Mouse (Mus musculus): ENCODE measurements around the gene Prss36. TPM values are rescaled to one million over a fixed set of nuclear protein-coding genes. Genes with fewer than 3 reads are reported as not detected.
A peak's percentile ranks its signal among the peaks of the same experiment; 100 is the strongest.

Prss36 gene
- polyA plus RNA-seq, 1 experiment from 2014 or later: 8.2 TPM

DNA sequence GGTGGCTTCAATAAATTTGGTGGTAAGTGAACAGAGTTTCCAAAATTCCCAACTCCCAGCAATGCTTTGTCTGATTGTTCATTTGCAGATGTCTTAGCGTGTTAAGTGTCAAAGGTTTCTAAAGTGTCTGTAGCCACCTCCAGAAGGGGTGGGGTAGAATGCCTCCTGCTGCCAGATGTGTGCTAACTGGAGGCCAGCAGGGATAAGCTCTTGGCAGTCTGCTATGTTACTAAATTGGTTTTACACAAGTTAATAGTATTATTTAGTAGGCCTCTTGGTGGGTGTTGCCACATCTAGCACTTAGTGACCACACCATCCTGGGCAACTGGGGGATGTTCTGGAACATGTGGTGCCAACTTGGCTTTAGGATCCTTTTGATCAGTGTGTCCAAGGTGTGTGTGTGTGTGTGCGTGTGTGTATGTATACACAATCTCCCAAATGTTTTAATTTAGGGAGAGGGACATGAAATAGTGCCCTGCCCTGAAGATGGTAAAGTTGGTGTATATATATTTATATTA lies 27.9 kb upstream of the Prss36 start:
- H3K36me3 ChIP-seq (ENCODE audit: control insufficient read depth, insufficient read depth, low read length): peaks cover 96% of the 10 kb centered on the region
- no peaks in the 10 kb centered on the region for H3K4me1 ChIP-seq (ENCODE audit: control insufficient read depth, insufficient read depth, low read length)
- no peaks in the 10 kb centered on the region for H3K9me3 ChIP-seq (ENCODE audit: control insufficient read depth, low read depth, low read length)
- no peak overlapping the region for H3K4me2 ChIP-seq (replicated peaks; ENCODE audit: low read depth, low read length)
- H3K27ac ChIP-seq (ENCODE audit: low read length): no peak overlapping the region
- WGBS: 87% methylated on average over 2 of the region's 2 CpGs
- H3K4me3 ChIP-seq (ENCODE audit: low read depth, low read length): no peak overlapping the region
- H3K27me3 ChIP-seq (ENCODE audit: control insufficient read depth, insufficient read depth, low read length): no peaks in the 10 kb centered on the region
- no peak overlapping the region for H3K9ac ChIP-seq (replicated peaks; ENCODE audit: low read depth, low read length)
- no peak for ATAC-seq (ENCODE audit: insufficient number of reproducible peaks, insufficient read depth, low FRiP score, low read depth)

DNA sequence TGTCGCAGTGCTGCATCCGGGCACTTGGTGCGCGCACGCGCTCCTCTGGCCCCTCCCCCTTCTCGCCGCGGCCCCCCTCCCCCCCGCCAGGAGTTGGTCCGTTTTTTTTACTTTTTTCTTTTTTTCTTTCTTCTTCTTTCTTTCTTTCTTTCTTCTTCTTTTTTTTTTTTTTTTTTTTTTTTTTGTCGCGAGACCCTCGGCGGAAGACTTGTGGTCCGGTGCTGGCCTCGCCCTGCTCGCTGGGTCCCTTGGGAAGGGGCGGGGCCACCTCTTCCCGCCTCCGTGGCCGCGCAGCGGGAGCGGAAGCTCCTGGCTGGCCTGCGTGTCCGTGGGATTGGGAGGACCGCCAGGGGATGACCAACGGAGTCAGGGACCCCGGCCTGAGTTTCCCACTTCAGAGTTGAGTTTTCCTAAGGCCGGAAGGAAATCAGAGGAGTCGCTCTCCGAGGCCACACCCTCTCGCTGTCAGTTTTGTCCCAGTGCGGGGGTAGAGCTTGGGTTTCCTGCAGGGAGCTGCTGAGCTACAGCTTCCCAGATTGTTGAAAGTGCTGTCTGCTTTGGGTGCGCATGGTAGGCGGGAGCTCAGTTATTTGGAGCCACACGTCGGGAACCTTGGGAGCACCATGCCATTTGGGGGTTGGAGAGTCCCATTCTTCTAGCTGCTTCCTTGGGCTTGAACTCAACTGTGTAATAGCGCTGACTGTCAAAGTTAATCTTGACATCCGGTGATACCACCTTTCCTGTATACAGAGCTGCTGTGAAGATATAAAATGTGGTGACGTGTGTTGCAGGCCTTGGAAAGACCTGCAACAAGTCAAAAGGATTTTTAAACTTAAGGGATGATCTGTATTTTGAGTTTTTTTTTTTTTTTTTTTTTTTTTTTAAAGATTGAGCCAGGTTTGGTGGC lies 21.6 kb upstream of the Prss36 start:
- Histone ChIP-seq H3K9ac (replicated peaks; ENCODE audit: low read depth, low read length) (peak overlapping the region; percentile 92), H3K4me3 (ENCODE audit: low read depth, low read length) (peak overlapping the region; percentile 96), H3K4me2 (replicated peaks; ENCODE audit: low read depth, low read length) (peak overlapping the region; percentile 84), H3K27ac (ENCODE audit: low read length) (peak overlapping the region; percentile 96), H3K4me1 (ENCODE audit: control insufficient read depth, insufficient read depth, low read length) (peaks cover 4% of the 10 kb centered on the region), H3K9me3 (ENCODE audit: control insufficient read depth, low read depth, low read length) (no peaks in the 10 kb centered on the region), H3K27me3 (ENCODE audit: control insufficient read depth, insufficient read depth, low read length) (no peaks in the 10 kb centered on the region), H3K36me3 (ENCODE audit: control insufficient read depth, insufficient read depth, low read length) (peaks cover 34% of the 10 kb centered on the region)
- under 1% methylated on average over 42 of the region's 42 CpGs for WGBS
- peak; percentile 69; the same call in 1 of the 2 replicates for ATAC-seq (ENCODE audit: insufficient number of reproducible peaks, insufficient read depth, low FRiP score, low read depth)

DNA sequence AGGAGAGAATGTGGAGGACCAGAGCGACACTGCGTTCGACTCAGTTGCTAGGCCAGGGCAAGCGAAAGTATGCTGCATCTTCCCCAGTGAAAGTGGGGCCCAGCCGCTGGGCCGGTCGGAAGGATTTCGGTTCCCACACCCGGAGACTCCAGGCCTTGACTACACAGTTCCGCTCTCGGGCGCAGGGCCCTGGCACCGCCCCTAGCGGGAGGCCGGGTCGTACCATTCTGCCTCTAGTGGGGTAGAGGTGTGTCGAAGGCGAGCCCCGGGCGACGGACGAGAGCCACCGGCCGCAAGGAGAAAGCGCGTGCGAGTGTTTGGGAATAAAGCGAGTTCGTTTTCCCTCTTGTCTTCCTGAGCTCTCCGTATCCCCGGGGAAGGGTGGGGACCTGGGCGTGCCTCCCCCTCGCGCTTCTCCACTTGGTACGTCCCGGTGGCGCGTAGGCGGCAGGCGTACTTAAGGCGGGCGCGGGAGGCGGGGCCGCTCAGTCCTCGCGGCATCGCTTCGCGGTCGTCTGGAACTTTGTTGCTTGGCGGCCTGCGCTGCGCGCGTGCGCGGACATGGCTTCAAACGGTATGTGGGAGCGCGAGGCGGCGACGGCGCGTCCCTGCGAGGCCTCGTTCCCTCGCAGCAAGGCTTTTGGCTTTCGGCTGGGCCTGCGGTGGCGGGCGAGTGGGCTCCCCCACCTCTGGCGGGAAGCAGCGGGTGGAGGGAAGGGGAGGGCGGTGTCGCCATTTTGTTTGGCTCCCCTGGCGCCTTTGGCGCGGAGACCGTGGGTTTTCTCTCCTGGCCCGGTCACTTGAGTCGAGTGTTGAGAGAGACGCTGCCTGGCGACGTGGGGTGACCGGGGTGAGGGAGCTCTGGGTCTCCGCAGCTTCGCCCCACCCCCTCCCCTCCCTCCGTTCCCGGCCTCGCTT lies 20.7 kb upstream of the Prss36 start, which contains the start of gene Fus:
Fus (plus strand) TSS at position 454 of the 918 bp plus-strand sequence.
- ATAC-seq (ENCODE audit: insufficient number of reproducible peaks, insufficient read depth, low FRiP score, low read depth): peak; percentile 94
- Histone ChIP-seq H3K27ac (ENCODE audit: low read length) (peak within 1 kb of the TSS; percentile 96), H3K4me2 (replicated peaks; ENCODE audit: low read depth, low read length) (peak within 1 kb of the TSS; percentile 84), H3K4me3 (ENCODE audit: low read depth, low read length) (peak within 1 kb of the TSS; percentile 96), H3K36me3 (ENCODE audit: control insufficient read depth, insufficient read depth, low read length) (peaks cover 24% of the 10 kb centered on the region), H3K4me1 (ENCODE audit: control insufficient read depth, insufficient read depth, low read length) (peaks cover 4% of the 10 kb centered on the region), H3K27me3 (ENCODE audit: control insufficient read depth, insufficient read depth, low read length) (no peaks in the 10 kb centered on the region), H3K9me3 (ENCODE audit: control insufficient read depth, low read depth, low read length) (no peaks in the 10 kb centered on the region), H3K9ac (replicated peaks; ENCODE audit: low read depth, low read length) (peak within 1 kb of the TSS; percentile 92)
- WGBS: under 1% methylated on average over 89 of the region's 92 CpGs

DNA sequence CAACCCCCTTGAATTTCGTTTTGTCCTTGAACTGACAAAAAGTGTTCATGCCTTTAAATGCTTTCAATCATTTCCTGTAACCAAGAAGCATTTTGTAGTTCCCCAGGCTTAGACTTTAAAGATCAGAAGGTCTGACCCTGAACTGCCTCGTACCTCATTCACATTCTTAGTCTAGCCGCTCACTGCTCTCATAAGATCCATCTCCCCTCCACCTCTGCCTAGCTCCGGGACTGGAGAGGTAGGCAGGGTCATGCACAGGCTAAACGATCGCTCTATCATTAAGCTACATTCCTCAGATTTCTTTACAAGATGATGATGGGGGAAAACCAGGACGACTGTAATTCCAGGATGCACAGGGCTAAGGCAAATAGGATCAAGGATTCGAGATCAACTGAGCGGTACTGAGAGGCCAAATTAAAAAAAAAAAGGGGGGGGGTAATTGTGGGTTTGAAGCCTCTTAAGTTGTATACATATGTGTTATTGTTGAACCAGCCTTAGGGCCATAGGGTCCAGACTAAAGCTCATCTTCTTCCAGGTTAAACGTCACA lies 19.9 kb upstream of the Prss36 start:
- Histone ChIP-seq H3K4me3 (ENCODE audit: low read depth, low read length) (peak overlapping the region; percentile 96), H3K36me3 (ENCODE audit: control insufficient read depth, insufficient read depth, low read length) (peaks cover 16% of the 10 kb centered on the region), H3K4me2 (replicated peaks; ENCODE audit: low read depth, low read length) (peak overlapping the region; percentile 49), H3K4me1 (ENCODE audit: control insufficient read depth, insufficient read depth, low read length) (peaks cover 4% of the 10 kb centered on the region), H3K9me3 (ENCODE audit: control insufficient read depth, low read depth, low read length) (no peaks in the 10 kb centered on the region), H3K27ac (ENCODE audit: low read length) (peak overlapping the region; percentile 96), H3K9ac (replicated peaks; ENCODE audit: low read depth, low read length) (peak overlapping the region; percentile 92), H3K27me3 (ENCODE audit: control insufficient read depth, insufficient read depth, low read length) (no peaks in the 10 kb centered on the region)
- ATAC-seq (ENCODE audit: insufficient number of reproducible peaks, insufficient read depth, low FRiP score, low read depth): no peak
- 4% methylated on average over 10 of the region's 10 CpGs for WGBS

DNA sequence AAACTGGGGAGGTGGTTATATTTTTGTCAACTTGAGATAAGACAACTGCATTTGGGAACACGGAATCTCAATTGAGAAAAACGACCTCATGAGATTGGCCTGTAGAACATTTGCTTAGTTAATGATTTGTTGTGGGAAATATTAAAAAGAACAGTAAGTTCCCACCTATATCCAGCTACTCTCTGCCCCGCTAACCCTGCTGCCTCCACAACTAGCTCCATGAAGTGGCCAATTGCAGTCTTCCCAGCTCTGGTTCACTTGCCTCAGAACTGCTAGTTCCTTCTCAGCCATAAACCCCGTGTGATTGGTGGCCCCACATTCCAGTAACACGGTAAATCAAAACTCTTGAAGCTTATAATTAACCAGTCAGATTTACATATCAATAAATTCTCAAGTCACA lies 12.8 kb upstream of the Prss36 start:
- no peak overlapping the region for H3K4me3 ChIP-seq (ENCODE audit: low read depth, low read length)
- 61% methylated on average over 5 of the region's 5 CpGs for WGBS
- no peak overlapping the region for H3K4me2 ChIP-seq (replicated peaks; ENCODE audit: low read depth, low read length)
- H3K27ac ChIP-seq (ENCODE audit: low read length): no peak overlapping the region
- H3K9ac ChIP-seq (replicated peaks; ENCODE audit: low read depth, low read length): no peak overlapping the region
- ATAC-seq (ENCODE audit: insufficient number of reproducible peaks, insufficient read depth, low FRiP score, low read depth): no peak
- no peaks in the 10 kb centered on the region for H3K36me3 ChIP-seq (ENCODE audit: control insufficient read depth, insufficient read depth, low read length)
- no peaks in the 10 kb centered on the region for H3K27me3 ChIP-seq (ENCODE audit: control insufficient read depth, insufficient read depth, low read length)
- H3K9me3 ChIP-seq (ENCODE audit: control insufficient read depth, low read depth, low read length): no peaks in the 10 kb centered on the region
- H3K4me1 ChIP-seq (ENCODE audit: control insufficient read depth, insufficient read depth, low read length): no peaks in the 10 kb centered on the region

DNA sequence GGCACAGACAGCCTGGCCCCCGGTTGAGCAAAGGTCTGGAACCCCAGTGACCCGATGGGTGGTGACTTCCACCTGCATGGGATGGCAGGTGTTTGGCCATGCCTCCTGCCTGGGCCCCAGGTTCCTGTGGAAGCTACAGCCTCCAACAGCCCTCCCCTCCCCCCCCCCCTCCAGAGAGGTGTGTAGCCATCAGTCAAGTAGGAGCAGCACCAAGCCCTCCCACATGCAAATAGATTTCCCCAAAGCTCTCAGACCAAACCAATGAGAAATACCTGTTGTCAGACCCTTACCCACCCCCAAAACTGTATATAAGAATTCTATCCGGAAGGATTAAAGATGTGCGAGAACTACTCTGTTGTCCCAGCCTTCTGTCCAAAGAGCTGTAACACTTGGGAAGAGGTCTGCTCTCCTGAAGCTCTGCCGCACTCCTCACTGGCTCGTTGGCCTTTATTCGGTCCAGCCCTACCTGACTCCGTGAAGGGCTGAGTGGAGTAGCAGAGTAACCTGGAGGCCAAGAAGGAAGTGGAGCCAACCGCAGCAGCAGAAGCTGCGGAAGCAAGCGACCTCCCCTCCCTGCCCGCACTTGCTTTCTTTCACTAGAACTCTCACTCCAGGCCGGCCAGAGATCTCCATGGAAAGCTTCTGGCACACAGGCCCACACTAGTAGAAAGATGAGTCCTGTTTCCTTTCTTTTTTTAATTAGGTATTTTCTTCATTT lies 6.5 kb upstream of the Prss36 start:
- H3K36me3 ChIP-seq (ENCODE audit: control insufficient read depth, insufficient read depth, low read length): no peaks in the 10 kb centered on the region
- no peaks in the 10 kb centered on the region for H3K9me3 ChIP-seq (ENCODE audit: control insufficient read depth, low read depth, low read length)
- WGBS: 36% methylated on average over 13 of the region's 13 CpGs
- H3K4me3 ChIP-seq (ENCODE audit: low read depth, low read length): no peak overlapping the region
- H3K9ac ChIP-seq (replicated peaks; ENCODE audit: low read depth, low read length): no peak overlapping the region
- no peak overlapping the region for H3K27ac ChIP-seq (ENCODE audit: low read length)
- H3K4me1 ChIP-seq (ENCODE audit: control insufficient read depth, insufficient read depth, low read length): no peaks in the 10 kb centered on the region
- H3K4me2 ChIP-seq (replicated peaks; ENCODE audit: low read depth, low read length): no peak overlapping the region
- H3K27me3 ChIP-seq (ENCODE audit: control insufficient read depth, insufficient read depth, low read length): no peaks in the 10 kb centered on the region
- no peak for ATAC-seq (ENCODE audit: insufficient number of reproducible peaks, insufficient read depth, low FRiP score, low read depth)

DNA sequence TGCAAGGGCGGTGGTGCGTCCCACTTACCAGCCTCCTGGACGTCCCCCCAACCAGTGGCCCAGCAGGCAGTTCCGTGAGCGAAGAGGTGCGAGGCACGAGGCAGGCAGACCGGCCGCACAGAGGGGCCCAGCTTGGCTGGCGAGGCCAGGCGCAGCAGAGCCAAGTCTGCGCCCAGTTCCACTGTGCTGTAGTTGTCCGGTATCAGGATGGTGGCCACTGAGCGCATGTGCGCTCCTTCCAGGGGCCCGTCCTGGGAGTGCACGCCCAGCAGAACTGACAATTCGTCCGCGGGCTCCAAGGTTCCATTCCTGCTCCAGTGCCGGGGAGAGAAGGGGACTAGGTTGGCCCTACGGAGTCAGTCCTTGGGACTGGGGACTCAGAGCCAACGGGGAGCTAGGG lies 1.9 kb downstream of the Prss36 start:
- WGBS: 8% methylated on average over 23 of the region's 23 CpGs
- H3K9me3 ChIP-seq (ENCODE audit: control insufficient read depth, low read depth, low read length): no peaks in the 10 kb centered on the region
- peak; percentile 68; the same call in 1 of the 2 replicates for ATAC-seq (ENCODE audit: insufficient number of reproducible peaks, insufficient read depth, low FRiP score, low read depth)
- no peak overlapping the region for H3K9ac ChIP-seq (replicated peaks; ENCODE audit: low read depth, low read length)
- no peak overlapping the region for H3K4me3 ChIP-seq (ENCODE audit: low read depth, low read length)
- no peaks in the 10 kb centered on the region for H3K36me3 ChIP-seq (ENCODE audit: control insufficient read depth, insufficient read depth, low read length)
- H3K4me1 ChIP-seq (ENCODE audit: control insufficient read depth, insufficient read depth, low read length): no peaks in the 10 kb centered on the region
- H3K27ac ChIP-seq (ENCODE audit: low read length): no peak overlapping the region
- H3K27me3 ChIP-seq (ENCODE audit: control insufficient read depth, insufficient read depth, low read length): no peaks in the 10 kb centered on the region
- H3K4me2 ChIP-seq (replicated peaks; ENCODE audit: low read depth, low read length): no peak overlapping the region
